Mouse (Mus musculus): ENCODE data around the gene Nsg2. TPM values are rescaled to one million over a fixed set of nuclear protein-coding genes. Genes with fewer than 3 reads are reported as not detected.

The Nsg2 gene
- total RNA-seq, 2 experiments from 2014 or later = not detected

- ATAC-seq (replicated peaks; ENCODE audit: poor library complexity, severe bottlenecking) = no peak
Observed at GRCm38 (mm10) chr11:32010663-32010970, 10.4 kb downstream of the Nsg2 start.

GRCm38 (mm10) chr11:32011867-32012603 lies 11.8 kb downstream of the Nsg2 start:
- no peak; the same call in 1 of the 2 replicates for ATAC-seq (replicated peaks; ENCODE audit: poor library complexity, severe bottlenecking)

GRCm38 (mm10) chr11:32013014-32013427 lies 12.8 kb downstream of the Nsg2 start:
- ATAC-seq (replicated peaks; ENCODE audit: poor library complexity, severe bottlenecking) = peak; percentile 55; the same call in 1 of the 2 replicates

- no peak for ATAC-seq (replicated peaks; ENCODE audit: poor library complexity, severe bottlenecking)
Observed at GRCm38 (mm10) chr11:32013561-32013960, 13.3 kb downstream of the Nsg2 start.

GRCm38 (mm10) chr11:32018201-32018600 lies 17.9 kb downstream of the Nsg2 start:
- ATAC-seq (replicated peaks; ENCODE audit: poor library complexity, severe bottlenecking) = no peak

GRCm38 (mm10) chr11:32020031-32020965 lies 20.0 kb downstream of the Nsg2 start:
- peak; percentile 95 for ATAC-seq (replicated peaks; ENCODE audit: poor library complexity, severe bottlenecking)

GRCm38 (mm10) chr11:32026634-32027033 lies 26.4 kb downstream of the Nsg2 start:
- ATAC-seq (replicated peaks; ENCODE audit: poor library complexity, severe bottlenecking) = no peak

- ATAC-seq (replicated peaks; ENCODE audit: poor library complexity, severe bottlenecking) = no peak
Observed at GRCm38 (mm10) chr11:32027474-32028342, 27.4 kb downstream of the Nsg2 start.

- peak; percentile 69 for ATAC-seq (replicated peaks; ENCODE audit: poor library complexity, severe bottlenecking)
Observed at GRCm38 (mm10) chr11:32028605-32029004, 28.3 kb downstream of the Nsg2 start.

GRCm38 (mm10) chr11:32029356-32029755 lies 29.1 kb downstream of the Nsg2 start:
- ATAC-seq (replicated peaks; ENCODE audit: poor library complexity, severe bottlenecking) = no peak

GRCm38 (mm10) chr11:32031396-32031795 lies 31.1 kb downstream of the Nsg2 start:
- no peak for ATAC-seq (replicated peaks; ENCODE audit: poor library complexity, severe bottlenecking)

- ATAC-seq (replicated peaks; ENCODE audit: poor library complexity, severe bottlenecking) = no peak
Observed at GRCm38 (mm10) chr11:32032053-32032452, 31.8 kb downstream of the Nsg2 start.

GRCm38 (mm10) chr11:32035831-32036230 lies 35.6 kb downstream of the Nsg2 start:
- no peak for ATAC-seq (replicated peaks; ENCODE audit: poor library complexity, severe bottlenecking)

GRCm38 (mm10) chr11:32039656-32040055 lies 39.4 kb downstream of the Nsg2 start:
- peak; percentile 46 for ATAC-seq (replicated peaks; ENCODE audit: poor library complexity, severe bottlenecking)

GRCm38 (mm10) chr11:32057389-32057788 lies 57.1 kb downstream of the Nsg2 start:
- ATAC-seq (replicated peaks; ENCODE audit: poor library complexity, severe bottlenecking) = no peak

GRCm38 (mm10) chr11:32057861-32058260 lies 57.6 kb downstream of the Nsg2 start:
- ATAC-seq (replicated peaks; ENCODE audit: poor library complexity, severe bottlenecking) = no peak

GRCm38 (mm10) chr11:32061020-32061419 lies 60.8 kb downstream of the Nsg2 start:
- no peak for ATAC-seq (replicated peaks; ENCODE audit: poor library complexity, severe bottlenecking)

- ATAC-seq (replicated peaks; ENCODE audit: poor library complexity, severe bottlenecking) = no peak
Observed at GRCm38 (mm10) chr11:32061874-32062273, 61.6 kb downstream of the Nsg2 start.

GRCm38 (mm10) chr11:32063775-32064510 lies 63.7 kb downstream of the Nsg2 start:
- no peak for ATAC-seq (replicated peaks; ENCODE audit: poor library complexity, severe bottlenecking)

- no peak for ATAC-seq (replicated peaks; ENCODE audit: poor library complexity, severe bottlenecking)
Observed at GRCm38 (mm10) chr11:32064511-32064862, 64.2 kb downstream of the Nsg2 start.
